Mouse (Mus musculus): Measurements from ENCODE around the gene Khdc3. TPM values are rescaled to one million over a fixed set of nuclear protein-coding genes. Genes with fewer than 3 reads are reported as not detected.
"Not testable (repeated sequence)": the region's sequence is repeated elsewhere in the genome, so short reads cannot be mapped to it uniquely, and the experiment has no call there.

The Khdc3 gene
- total RNA-seq, 2 experiments from 2014 or later = 3.9 to 4.6 TPM

DNA sequence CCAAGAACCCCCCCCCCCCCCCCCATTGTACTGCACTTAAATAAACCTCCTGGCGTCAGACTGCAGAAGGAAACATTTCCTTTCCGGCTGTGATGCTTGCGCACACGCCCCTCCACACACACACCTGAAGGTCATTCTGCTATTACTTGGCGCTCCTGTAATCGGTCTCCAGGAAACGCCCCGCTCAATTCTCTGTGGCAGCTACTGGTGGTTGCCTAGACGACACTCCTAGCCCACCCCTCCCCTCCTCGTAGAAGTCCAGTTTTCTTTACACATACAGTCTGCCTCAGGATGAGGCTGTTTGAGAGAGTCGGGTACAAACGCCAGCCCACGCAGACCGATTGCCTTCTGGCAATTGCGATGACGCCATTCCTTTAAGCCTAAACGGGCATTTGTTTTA, 7.1 kb upstream of the Khdc3 start:
- peak in 1 of 2 experiments; percentile 14 for DNase-seq (ENCODE audit: extremely low spot score in 1 of 2, low spot score in 1 of 2)

GRCm38 (mm10) chr9:73097898-73098297, 3.7 kb upstream of the Khdc3 start:
- DNase-seq (ENCODE audit: extremely low spot score in 1 of 2, low spot score in 1 of 2) = no peak

- no peak for DNase-seq (ENCODE audit: extremely low spot score in 1 of 2, low spot score in 1 of 2)
Measured at GRCm38 (mm10) chr9:73102181-73102580, 545 bp downstream of the Khdc3 start, which contains the start of gene Gm20509. TSS of gene Gm20509 (plus strand) at chr9:73102470.

DNA sequence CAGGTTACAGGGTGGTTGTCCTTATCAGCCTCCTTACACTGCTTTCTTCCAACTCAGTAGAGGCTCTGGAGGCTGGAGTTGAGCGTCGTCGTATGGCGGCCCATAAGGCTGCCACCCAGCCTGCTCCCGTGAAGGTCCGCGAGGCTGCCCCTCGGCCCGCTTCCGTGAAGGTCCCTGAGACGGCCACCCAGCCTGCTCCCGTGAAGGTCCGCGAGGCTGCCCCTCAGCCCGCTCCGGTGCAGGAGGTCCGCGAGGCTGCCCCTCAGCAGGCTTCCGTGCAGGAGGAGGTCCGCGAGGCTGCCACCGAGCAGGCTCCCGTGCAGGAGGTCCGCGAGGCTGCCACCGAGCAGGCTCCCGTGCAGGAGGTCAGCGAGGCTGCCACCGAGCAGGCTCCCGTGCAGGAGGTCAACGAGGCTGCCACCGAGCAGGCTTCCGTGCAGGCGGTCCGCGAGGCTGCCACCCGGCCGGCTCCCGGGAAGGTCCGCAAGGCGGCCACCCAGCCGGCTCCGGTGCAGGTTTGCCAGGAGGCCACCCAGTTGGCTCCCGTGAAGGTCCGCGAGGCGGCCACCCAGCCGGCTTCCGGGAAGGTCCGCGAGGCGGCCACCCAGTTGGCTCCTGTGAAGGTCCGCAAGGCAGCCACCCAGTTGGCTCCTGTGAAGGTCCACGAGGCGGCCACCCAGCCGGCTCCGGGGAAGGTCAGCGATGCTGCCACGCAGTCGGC, 1.7 kb downstream of the Khdc3 start:
- peak in 1 of 2 experiments; percentile 31 for DNase-seq (ENCODE audit: extremely low spot score in 1 of 2, low spot score in 1 of 2)

DNA sequence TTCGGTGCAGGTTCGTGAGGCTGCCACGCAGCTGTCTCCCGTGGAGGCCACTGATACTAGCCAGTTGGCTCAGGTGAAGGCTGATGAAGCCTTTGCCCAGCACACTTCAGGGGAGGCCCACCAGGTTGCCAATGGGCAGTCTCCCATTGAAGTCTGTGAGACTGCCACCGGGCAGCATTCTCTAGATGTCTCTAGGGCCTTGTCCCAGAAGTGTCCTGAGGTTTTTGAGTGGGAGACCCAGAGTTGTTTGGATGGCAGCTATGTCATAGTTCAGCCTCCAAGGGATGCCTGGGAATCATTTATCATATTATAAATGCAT, 2.2 kb downstream of the Khdc3 start:
- no peak for DNase-seq (ENCODE audit: extremely low spot score in 1 of 2, low spot score in 1 of 2)

DNA sequence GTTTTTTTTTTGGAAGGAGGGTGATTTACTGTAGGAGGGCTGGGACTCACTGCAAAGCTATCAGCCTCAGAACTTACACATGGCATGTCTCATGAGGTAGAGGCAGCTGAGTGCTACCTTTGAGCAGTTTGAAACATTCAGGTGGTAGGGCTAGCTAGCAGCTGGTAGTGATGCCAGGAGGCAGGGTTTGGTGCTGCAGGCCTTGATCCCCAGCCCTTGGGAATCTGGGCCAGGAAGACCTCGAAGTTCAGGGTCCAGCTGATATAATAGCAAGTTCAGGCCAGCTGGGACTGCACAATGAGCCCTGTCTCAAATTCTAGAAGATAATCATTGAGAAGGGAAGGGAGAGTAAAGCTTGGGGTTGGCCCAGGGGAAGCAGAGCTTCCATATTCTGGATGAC, 3.5 kb downstream of the Khdc3 start:
- no peak for DNase-seq (ENCODE audit: extremely low spot score in 1 of 2, low spot score in 1 of 2)

GRCm38 (mm10) chr9:73105771-73106170, 4.1 kb downstream of the Khdc3 start:
- DNase-seq (ENCODE audit: extremely low spot score in 1 of 2, low spot score in 1 of 2) = no peak

DNA sequence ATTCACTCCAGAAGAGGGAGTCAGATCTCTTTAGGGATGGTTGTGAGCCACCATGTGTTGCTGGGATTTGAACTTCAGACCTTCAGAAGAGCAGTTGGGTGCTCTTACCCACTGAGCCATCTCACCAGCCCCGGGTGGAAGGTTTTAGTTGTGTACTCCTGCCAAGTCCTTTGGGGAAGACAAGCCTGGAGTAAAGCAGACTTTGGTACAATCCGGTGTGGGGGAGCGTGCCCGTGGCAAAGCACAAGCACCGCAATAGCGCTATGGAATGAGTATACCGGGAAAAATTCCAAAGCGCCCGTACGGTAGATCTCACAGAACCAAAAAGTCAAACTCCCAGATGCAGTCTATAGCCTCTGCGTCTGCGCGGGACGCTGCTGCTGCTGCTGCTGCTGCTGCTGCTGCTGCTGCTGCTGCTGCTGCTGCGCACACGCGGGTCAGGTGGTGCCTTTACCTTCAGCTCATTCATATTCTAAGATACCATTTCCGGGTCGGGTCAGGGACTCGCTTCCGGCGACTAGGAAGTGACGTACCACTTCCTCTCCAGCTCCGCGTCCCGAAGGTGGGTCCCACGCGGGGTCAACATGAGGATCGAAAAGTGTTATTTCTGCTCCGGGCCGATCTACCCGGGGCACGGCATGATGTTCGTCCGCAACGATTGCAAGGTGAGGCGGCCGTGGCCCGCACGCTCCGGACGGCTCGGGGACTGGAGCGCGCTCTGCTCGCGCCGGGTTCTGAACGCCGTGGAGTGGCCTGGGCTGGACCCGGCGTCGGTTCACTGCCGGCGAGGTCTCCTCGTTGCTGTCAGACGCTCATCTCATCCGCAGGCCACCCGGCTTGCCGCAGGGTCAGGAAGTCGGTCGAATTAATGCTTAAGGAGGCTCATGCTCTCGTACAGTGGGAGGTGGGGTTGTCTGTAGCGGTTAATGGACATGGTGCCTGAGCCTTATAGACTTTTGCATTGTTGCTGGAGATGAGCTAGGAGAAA, 11.6 kb downstream of the Khdc3 start, which contains the start of gene Rsl24d1:
Rsl24d1 (plus strand) TSS at position 508 of the 988 bp plus-strand sequence.
- peak; percentile 67 to 73 for DNase-seq (ENCODE audit: extremely low spot score in 1 of 2, low spot score in 1 of 2)

GRCm38 (mm10) chr9:73116704-73117103, 15.1 kb downstream of the Khdc3 start:
- not testable (repeated sequence) for DNase-seq (ENCODE audit: extremely low spot score in 1 of 2, low spot score in 1 of 2)

GRCm38 (mm10) chr9:73118012-73118411, 16.4 kb downstream of the Khdc3 start:
- no peak for DNase-seq (ENCODE audit: extremely low spot score in 1 of 2, low spot score in 1 of 2)

DNA sequence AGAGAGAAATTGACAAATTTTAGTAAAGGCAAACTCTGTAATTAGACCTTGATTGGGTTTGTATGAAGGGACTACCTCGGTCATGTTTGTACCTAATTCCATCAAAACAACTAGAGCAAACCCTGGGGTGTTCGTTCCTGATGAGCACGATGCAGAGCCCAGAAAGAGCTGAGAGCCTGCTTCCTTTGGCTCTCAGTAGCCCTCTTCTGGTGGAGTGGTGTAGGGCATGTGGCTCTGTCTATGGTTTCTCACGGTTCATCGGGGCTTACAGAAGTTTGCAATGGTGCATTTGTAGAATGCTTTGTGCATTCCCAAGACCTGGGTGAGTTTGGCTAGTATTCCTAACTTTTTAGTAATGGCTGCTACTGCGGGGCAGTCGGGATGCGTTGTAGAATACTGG, 20.1 kb downstream of the Khdc3 start:
- DNase-seq (ENCODE audit: extremely low spot score in 1 of 2, low spot score in 1 of 2) = peak in 1 of 2 experiments; percentile 29

DNA sequence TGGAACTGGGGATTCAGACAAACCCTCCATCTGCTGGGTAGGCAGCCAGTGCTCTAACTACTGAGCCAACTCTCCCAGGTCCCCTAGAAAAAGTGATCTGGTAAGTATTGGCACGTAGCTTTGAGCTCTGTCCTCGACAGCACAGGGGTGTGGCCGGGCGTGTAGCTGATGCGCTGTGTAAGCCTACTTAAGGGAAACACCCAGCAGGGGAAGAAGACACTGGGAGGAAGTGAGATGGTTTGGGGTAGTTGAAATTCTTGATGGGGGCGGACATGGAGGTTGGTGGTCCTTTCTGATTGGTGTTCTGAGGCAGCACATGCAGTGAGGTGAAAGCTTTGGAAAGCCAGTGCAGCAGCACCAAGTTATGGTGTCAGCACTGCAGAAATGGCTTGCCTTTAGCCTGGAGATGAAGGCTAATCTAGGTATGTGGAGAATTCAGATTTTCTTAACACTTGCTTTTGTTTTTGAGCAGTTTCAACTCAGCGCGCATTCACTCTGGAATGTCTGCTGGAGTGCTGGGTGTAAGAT, 23.5 kb downstream of the Khdc3 start:
- DNase-seq (ENCODE audit: extremely low spot score in 1 of 2, low spot score in 1 of 2) = no peak

DNA sequence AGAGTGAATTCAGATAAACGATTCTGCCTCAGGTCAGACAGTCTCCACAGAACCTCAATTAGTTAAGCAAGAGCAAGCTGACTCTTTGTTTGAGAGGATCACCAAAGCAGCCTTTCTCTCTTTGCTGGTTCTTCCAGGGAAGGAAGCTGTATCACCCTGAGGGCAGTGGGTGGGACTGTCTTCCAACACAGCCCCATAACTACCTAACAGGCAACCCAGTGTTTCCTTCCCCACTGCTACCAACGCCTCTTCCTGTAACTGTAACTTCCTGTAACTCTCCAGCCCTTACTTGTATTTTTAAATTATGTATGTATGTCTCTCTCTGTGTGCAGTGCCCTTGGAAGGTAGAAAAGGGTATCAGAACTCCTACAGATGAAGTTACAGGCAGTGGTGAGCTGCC, 25.8 kb downstream of the Khdc3 start:
- no peak for DNase-seq (ENCODE audit: extremely low spot score in 1 of 2, low spot score in 1 of 2)

- DNase-seq (ENCODE audit: extremely low spot score in 1 of 2, low spot score in 1 of 2) = no peak
Measured at GRCm38 (mm10) chr9:73129875-73130274, 28.2 kb downstream of the Khdc3 start.

DNA sequence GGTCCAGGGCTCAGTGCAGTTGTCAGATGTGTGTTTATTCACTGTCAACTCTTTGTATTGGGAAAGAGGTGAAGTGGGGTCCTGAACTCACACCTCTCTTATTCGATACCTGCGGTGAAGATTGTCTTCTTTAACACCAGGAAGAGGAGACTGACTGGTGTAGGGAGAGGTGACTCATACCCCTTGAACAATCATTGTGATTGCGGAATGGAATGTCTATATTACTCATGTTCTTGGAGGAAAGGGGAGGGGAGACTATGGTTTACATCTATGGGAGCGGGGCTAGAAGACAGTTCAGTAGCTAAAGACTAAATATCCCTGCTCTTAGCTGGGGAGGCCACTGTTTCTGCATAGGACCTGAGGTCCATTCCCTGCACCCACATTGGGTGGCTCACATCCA, 28.9 kb downstream of the Khdc3 start:
- no peak for DNase-seq (ENCODE audit: extremely low spot score in 1 of 2, low spot score in 1 of 2)

- no peak for DNase-seq (ENCODE audit: extremely low spot score in 1 of 2, low spot score in 1 of 2)
Measured at GRCm38 (mm10) chr9:73137341-73137886, 35.8 kb downstream of the Khdc3 start.

Other genes with a start within 250 kb of the Khdc3 start
- 10 to 100 TPM; 25.6 to 28.4 TPM for gene Pygo1, start 176.2 kb upstream of the Khdc3 start, total RNA-seq (2021)
- gene Dyx1c1, start 143.1 kb upstream of the Khdc3 start, total RNA-seq (2021) = 1 to 10 TPM; 2.0 to 2.5 TPM
- gene Gm44503, start 143.0 kb upstream of the Khdc3 start, total RNA-seq (2021) = under 1 TPM in 1 of 2 experiments, not detected in 1; 0.25 TPM
- gene Ccpg1os, start 116.5 kb upstream of the Khdc3 start, total RNA-seq (2021) = 10 to 100 TPM in 1 of 2 experiments, 1 to 10 TPM in 1; 9.9 to 11.1 TPM
- 100 to 1,000 TPM; 134 to 158 TPM for gene Ccpg1, start 116.4 kb upstream of the Khdc3 start, total RNA-seq (2021)
- 10 to 100 TPM; 13.7 to 18.1 TPM for gene Pigb, start 61.5 kb upstream of the Khdc3 start, total RNA-seq (2021)
- 10 to 100 TPM; 11.4 to 11.9 TPM for gene Rab27a, start 57.0 kb upstream of the Khdc3 start, total RNA-seq (2021)
- 1 to 10 TPM in 1 of 2 experiments, under 1 TPM in 1; 0.42 to 1.1 TPM for gene Gm20509, start 634 bp downstream of the Khdc3 start, total RNA-seq (2021)
- gene Rsl24d1, start 11.6 kb downstream of the Khdc3 start, total RNA-seq (2021) = 10 to 100 TPM; 61.9 to 64.8 TPM